Mouse (Mus musculus) brain, embryonic 14.5 days (tissue): Measurements from ENCODE around the gene Lmod2. TPM values are rescaled to one million over a fixed set of nuclear protein-coding genes. Genes with fewer than 3 reads are reported as not detected.

Source experiments
- DNase-seq: peaks from one replicate; pipeline ENCODE4 v3.0.0-alpha.2; 2011; ENCODE audit warnings: low read depth
- CTCF ChIP-seq: fragments of 200-500 bp; IDR thresholded peaks from 2 replicates; pipeline ENCODE4 v1.5.1; 2012; ENCODE audit warnings: inconsistent platforms, mild to moderate bottlenecking, moderate library complexity, borderline replicate concordance; ENCODE audit not compliant: insufficient read depth, insufficient read length; ENCODE audit errors: extremely low read depth
- POLR2A ChIP-seq: fragments of 200-500 bp; IDR thresholded peaks from 2 replicates; pipeline ENCODE4 v1.6.1; 2012; ENCODE audit warnings: mild to moderate bottlenecking, inconsistent platforms, borderline replicate concordance; ENCODE audit not compliant: poor library complexity, insufficient read depth, insufficient read length, severe bottlenecking; ENCODE audit errors: extremely low read depth
- polyA plus RNA-seq: library from polyadenylated mRNA; depleted of rRNA; stranded (reverse); fragments of >200 nt; gene quantifications from 2 replicates; pipeline ENCODE4 v1.2.3, GENCODE M21; 2012

The Lmod2 gene
- polyA plus RNA-seq, 1 experiment: not detected

DNA sequence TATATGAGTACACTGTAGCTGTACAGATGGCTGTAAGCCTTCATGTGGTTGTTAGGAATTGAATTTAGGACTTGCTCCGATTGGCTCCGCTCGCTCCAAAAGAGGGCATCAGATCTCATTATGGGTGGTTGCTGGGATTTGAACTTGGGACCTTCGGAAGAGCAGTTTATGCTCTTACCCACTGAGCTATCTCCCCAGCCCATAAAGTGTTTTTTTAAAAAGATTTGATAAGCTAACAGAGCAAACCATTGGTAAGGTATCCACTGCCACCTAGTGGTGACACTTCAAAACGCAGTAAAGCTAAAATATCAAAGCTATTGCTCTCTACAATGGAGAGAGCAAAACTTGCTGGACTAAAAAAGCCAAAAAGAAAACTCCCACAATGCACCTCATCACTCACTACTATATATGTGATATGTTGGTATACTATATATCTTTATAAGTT lies 30.0 kb downstream of the Lmod2 start:
- TF ChIP-seq CTCF: peak; percentile 50; the same call in 1 of the 2 replicates
- no peak for TF ChIP-seq POLR2A

DNA sequence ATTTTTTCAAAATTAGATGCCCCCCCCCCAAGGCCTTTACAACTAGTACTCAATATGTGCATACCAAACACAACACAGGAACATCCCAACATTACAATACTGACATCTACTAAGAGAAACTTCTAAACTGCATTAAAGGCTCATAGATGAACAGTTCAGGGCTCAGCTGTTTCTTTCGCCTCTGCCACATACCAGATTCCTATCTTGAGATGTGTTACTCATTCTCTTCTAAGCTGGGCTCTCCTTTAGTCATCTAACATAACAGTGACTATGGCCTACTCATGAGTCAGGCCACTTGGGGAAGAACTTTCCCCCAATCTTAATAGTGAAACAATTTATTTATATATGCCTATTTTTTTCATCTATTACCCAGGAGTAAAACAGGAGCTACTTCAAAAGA lies 30.9 kb downstream of the Lmod2 start:
- TF ChIP-seq POLR2A (no peak), CTCF (no peak)

More for the DNA sequence above, 30.0 kb downstream of the Lmod2 start:
- DNase-seq: peak; percentile 79

GRCm38 (mm10) chr6:24632061-24632460 lies 34.5 kb downstream of the Lmod2 start:
- TF ChIP-seq CTCF (no peak), POLR2A (no peak)
- DNase-seq: no peak

More for the DNA sequence above, 30.9 kb downstream of the Lmod2 start:
- no peak for DNase-seq

DNA sequence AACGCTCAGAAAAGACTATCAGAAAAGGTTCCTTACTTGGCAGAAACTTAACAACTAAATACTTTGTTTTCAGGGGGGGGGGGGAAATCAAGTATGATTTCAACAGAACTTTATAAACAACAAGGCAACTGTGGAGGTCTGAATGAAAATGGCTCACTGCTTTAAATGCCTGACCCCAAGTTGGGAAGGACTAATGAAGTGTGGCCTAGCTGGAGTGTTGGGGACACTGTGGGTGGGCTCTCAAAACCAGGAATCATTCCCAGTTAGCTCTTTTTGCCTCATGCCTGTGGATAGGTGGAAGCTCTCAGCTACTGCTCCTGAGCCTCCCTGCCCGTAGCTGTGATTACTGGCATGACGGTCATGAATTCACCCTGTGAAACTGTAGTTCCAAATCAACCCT lies 36.5 kb downstream of the Lmod2 start:
- DNase-seq: no peak
- TF ChIP-seq CTCF: no peak
- no peak for TF ChIP-seq POLR2A

DNA sequence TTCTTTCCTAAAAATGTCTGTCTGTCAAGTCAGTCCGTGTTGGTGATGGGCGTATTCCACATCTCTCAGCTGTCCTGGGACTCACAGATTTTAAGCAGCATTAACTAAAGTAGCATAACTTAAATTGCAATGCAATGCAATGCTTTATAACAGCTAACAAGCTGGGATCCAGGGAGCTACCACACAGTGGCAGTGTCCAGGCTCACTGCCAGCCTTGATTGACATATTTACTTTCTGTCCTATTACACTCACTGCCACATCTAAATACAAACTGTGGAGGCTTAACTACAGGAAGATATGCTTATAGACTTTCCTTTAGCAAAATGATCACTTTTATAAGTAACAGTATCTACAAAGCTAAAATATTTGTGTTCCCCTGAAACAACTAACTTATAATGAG lies 38.3 kb downstream of the Lmod2 start:
- TF ChIP-seq POLR2A (no peak), CTCF (no peak)
- DNase-seq: peak; percentile 53

- DNase-seq: no peak
- TF ChIP-seq POLR2A: no peak
- no peak for TF ChIP-seq CTCF
Observed at GRCm38 (mm10) chr6:24641286-24641685, 43.7 kb downstream of the Lmod2 start.

- DNase-seq: no peak
- TF ChIP-seq POLR2A (no peak), CTCF (no peak)
Observed at GRCm38 (mm10) chr6:24642161-24642560, 44.6 kb downstream of the Lmod2 start.

DNA sequence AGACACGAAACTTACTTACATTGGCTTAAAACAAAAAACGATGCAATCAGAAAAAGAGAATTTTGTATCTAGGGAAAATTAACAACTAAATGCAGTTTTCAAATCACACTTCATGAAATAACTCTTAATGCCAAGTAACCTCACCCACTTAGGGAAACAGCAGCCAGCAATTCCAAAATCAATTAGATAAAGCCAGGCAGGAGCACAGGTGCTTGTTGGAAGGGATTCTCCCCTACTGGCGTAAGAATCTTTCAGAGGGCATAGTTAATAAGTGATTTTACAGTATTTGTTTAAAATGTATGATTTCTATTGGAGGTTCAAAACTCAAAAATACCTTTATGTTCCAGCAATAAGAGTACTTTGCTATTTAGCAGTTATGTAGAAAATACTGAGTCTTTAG lies 45.4 kb downstream of the Lmod2 start:
- no peak for TF ChIP-seq CTCF
- no peak for TF ChIP-seq POLR2A
- no peak for DNase-seq

- no peak for TF ChIP-seq CTCF
- no peak for TF ChIP-seq POLR2A
Observed at GRCm38 (mm10) chr6:24645346-24646053, 47.9 kb downstream of the Lmod2 start.

DNA sequence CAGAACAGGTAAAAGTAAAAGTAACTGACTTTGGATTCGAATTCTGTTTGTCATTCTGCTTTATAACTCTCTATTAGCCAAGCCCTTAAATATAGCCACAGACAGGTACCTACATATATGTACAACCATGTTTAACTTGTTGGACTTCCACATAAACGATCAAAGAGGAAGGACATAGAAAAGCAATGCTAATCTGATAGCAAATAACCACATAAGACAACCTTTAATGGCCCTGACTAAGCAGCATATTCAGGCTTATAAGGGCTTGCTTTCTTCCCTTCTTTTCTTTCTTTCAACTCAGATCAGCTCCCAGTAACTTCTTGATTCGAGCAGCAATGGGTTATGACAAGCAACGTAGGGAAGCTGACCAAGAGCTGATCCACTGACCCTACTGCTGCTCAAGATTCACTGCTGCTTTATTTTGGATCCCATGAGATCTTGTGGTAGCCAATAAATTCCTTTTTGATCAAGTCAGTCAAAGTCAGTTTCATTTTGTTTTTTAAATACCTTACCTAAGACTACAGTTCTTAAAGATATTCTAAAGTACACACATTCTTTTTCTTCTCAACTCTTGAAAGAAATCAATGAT lies 49.6 kb downstream of the Lmod2 start:
- DNase-seq: no peak
- TF ChIP-seq CTCF (no peak), POLR2A (no peak)

More at GRCm38 (mm10) chr6:24645346-24646053, 47.9 kb downstream of the Lmod2 start:
- DNase-seq: no peak

- TF ChIP-seq POLR2A (no peak), CTCF (no peak)
- DNase-seq: no peak
Observed at GRCm38 (mm10) chr6:24648403-24648802, 50.8 kb downstream of the Lmod2 start.

GRCm38 (mm10) chr6:24650719-24651118 lies 53.2 kb downstream of the Lmod2 start:
- TF ChIP-seq POLR2A: no peak
- no peak for TF ChIP-seq CTCF
- DNase-seq: no peak
